Mouse (Mus musculus): ENCODE measurements around the gene Dnajc5.

Gene Dnajc5

DNA sequence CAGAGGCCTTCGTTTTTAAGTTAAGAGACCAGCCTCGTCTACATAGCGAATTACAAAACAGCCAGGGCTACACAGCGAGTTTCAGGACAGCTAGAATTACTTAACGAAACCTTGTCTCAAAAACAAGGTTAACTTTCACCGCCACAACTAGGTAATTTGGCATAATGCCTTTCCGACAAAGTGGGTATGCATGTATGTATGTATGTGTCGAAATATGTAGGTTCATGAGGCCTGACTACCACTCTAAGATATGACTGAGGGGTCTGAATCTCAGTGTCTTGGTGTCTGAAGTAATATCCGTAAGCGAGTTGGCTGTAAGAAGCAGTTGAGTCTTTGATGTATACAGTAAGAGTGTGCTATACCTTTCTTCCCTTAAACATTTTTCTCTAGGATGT lies 81.5 kb downstream of the Dnajc5 start:
- intact Hi-C loops (cut with DNase I) = no loop called here

DNA sequence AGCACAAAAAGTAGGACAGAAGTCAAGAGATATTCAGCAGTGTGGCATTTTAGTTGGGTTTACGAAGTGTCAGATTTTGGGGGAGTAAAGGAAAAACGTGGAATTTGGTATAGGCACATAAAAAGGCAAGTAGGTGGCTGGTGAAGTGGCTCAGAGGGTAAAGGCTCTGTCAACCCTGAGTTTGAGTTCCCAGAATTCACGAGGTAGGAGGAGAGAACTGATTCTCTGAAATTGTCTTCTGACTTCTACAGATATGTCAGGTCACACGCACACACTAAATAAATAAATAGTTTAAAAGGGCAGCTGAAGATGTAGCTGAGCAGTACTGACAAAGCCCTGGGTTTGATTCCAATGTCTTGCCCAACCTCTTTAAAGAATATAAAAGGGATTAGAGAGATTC lies 82.1 kb downstream of the Dnajc5 start:
- intact Hi-C loops (cut with DNase I) = no loop called here

Small RNA genes lying within 50 kb of the gene (microRNA-seq; reads per million reads assigned to microRNA genes)
- gene Mir7006 = 0 reads per million in 2 experiments
